Mouse (Mus musculus): Measurements from ENCODE around the gene Ubtd2. TPM values are rescaled to one million over a fixed set of nuclear protein-coding genes. Genes with fewer than 3 reads are reported as not detected.

The Ubtd2 gene
- total and polyA plus RNA-seq, 2 experiments from 2014 or later: 32.4 to 61.1 TPM

DNA sequence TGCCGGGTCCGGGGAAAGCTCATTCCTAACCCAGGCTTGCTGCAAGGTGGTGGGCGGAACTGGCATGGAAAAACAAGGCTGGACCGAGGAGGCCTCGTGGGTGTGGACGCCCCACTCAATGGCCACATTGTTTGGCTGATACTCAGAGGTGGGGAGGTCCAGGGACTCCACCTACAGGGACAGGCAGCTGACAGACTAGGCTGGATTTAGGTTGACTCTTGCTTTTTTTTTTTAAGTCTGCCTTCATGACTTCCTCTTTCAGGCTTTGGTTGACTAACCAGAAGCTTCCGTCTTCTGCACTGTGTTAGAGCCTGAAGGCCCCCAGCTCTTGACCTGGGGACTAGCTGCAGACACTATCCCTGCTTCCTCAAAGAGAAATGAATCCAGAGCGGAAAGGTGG, 109.9 kb downstream of the Ubtd2 start:
- H3K4me1 ChIP-seq (ENCODE audit: insufficient read depth, low read length): no peaks in the 10 kb centered on the region
- no peak for TF ChIP-seq CTCF (IDR thresholded peaks at IDR 0.05)
- no peaks in the 10 kb centered on the region; the same call in 1 of the 2 replicates for H3K9me3 ChIP-seq (ENCODE audit: low read length)
- ATAC-seq (ENCODE audit: low FRiP score) (no peak), DNase-seq (ENCODE audit: low spot score) (no peak)
- no peaks in the 10 kb centered on the region for H3K36me3 ChIP-seq (ENCODE audit: insufficient read depth, low read length)
- no peaks in the 10 kb centered on the region for H3K27me3 ChIP-seq (ENCODE audit: insufficient read depth, low read length)
- no peak overlapping the region for H3K27ac ChIP-seq (ENCODE audit: low read depth, low read length)
- no peak overlapping the region for H3K4me2 ChIP-seq (ENCODE audit: low read depth, low read length, poor library complexity, severe bottlenecking)
- H3K9ac ChIP-seq (replicated peaks; ENCODE audit: low read length, poor library complexity, severe bottlenecking): no peak overlapping the region
- 60% methylated on average over 8 of the region's 8 CpGs for WGBS
- H3K4me3 ChIP-seq (ENCODE audit: low read depth, low read length): no peak overlapping the region

DNA sequence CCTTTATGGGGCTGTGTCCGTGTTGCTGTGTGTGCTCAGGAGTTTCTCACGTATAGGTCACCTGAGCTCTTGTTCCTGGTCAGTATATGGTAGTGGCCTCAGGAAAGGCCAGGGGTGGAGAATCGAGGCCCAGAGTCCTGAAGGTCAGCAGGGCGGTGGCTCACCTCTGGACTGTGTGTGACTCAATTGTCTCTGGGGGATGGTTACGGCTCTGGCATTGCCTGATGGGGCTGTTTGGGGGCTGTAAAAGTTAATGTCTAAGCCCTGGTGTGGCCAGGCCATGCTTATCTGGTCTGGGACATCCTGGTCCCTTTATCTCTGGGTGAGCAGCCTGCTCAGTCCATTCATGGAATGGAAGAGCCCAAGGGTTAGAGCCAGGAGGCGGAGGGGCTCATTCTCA, 111.0 kb downstream of the Ubtd2 start:
- Histone ChIP-seq H3K4me3 (ENCODE audit: low read depth, low read length) (no peak overlapping the region), H3K36me3 (ENCODE audit: insufficient read depth, low read length) (no peaks in the 10 kb centered on the region), H3K4me1 (ENCODE audit: insufficient read depth, low read length) (no peaks in the 10 kb centered on the region), H3K27ac (ENCODE audit: low read depth, low read length) (no peak overlapping the region), H3K9me3 (ENCODE audit: low read length) (no peaks in the 10 kb centered on the region; the same call in 1 of the 2 replicates), H3K4me2 (ENCODE audit: low read depth, low read length, poor library complexity, severe bottlenecking) (no peak overlapping the region), H3K9ac (replicated peaks; ENCODE audit: low read length, poor library complexity, severe bottlenecking) (no peak overlapping the region), H3K27me3 (ENCODE audit: insufficient read depth, low read length) (no peaks in the 10 kb centered on the region)
- no peak for TF ChIP-seq CTCF (IDR thresholded peaks at IDR 0.05)
- ATAC-seq (ENCODE audit: low FRiP score) (no peak), DNase-seq (ENCODE audit: low spot score) (no peak)
- WGBS: 94% methylated on average over 6 of the region's 6 CpGs

Other genes with a start within 250 kb of the Ubtd2 start
- 13.3 and 23.6 TPM in 2 replicates for gene Snrnp25, start 250.0 kb upstream of the Ubtd2 start, total RNA-seq (2014; rRNA removed)
- 47.8 and 48.9 TPM in 2 replicates for gene Snrnp25, start 250.0 kb upstream of the Ubtd2 start, polyA plus RNA-seq (2015; fragmentation: Nextera tagmentation; extraction: Ambion mirVana)
- 27.4 and 55.6 TPM in 2 replicates for gene Rhbdf1, start 233.1 kb upstream of the Ubtd2 start, total RNA-seq (2014; rRNA removed)
- 17.6 and 21.0 TPM in 2 replicates for gene Rhbdf1, start 233.1 kb upstream of the Ubtd2 start, polyA plus RNA-seq (2015; fragmentation: Nextera tagmentation; extraction: Ambion mirVana)
- 31.7 and 35.0 TPM in 2 replicates for gene Mpg, start 228.9 kb upstream of the Ubtd2 start, total RNA-seq (2014; rRNA removed)
- 31.2 and 37.7 TPM in 2 replicates for gene Mpg, start 228.9 kb upstream of the Ubtd2 start, polyA plus RNA-seq (2015; fragmentation: Nextera tagmentation; extraction: Ambion mirVana)
- 36.0 and 44.7 TPM in 2 replicates for gene Nprl3, start 187.7 kb upstream of the Ubtd2 start, total RNA-seq (2014; rRNA removed)
- 35.3 and 38.6 TPM in 2 replicates for gene Nprl3, start 187.7 kb upstream of the Ubtd2 start, polyA plus RNA-seq (2015; fragmentation: Nextera tagmentation; extraction: Ambion mirVana)
- gene Hba-x, start 179.0 kb upstream of the Ubtd2 start, total RNA-seq (2014; rRNA removed): 0.38 TPM in 1 of 2 replicates, not detected in the other
- gene Hba-x, start 179.0 kb upstream of the Ubtd2 start, polyA plus RNA-seq (2015; fragmentation: Nextera tagmentation; extraction: Ambion mirVana): 0.49 TPM in 1 of 2 replicates, not detected in the other
- gene Hba-a1, start 171.9 kb upstream of the Ubtd2 start, total RNA-seq (2014; rRNA removed): 562 and 930 TPM in 2 replicates
- 470 and 497 TPM in 2 replicates for gene Hba-a1, start 171.9 kb upstream of the Ubtd2 start, polyA plus RNA-seq (2015; fragmentation: Nextera tagmentation; extraction: Ambion mirVana)
- 1.7 and 5.9 TPM in 2 replicates for gene Hbq1b, start 168.4 kb upstream of the Ubtd2 start, total RNA-seq (2014; rRNA removed)
- gene Hbq1b, start 168.4 kb upstream of the Ubtd2 start, polyA plus RNA-seq (2015; fragmentation: Nextera tagmentation; extraction: Ambion mirVana): 1.9 and 3.1 TPM in 2 replicates
- gene Hba-a2, start 158.9 kb upstream of the Ubtd2 start, total RNA-seq (2014; rRNA removed): 1,333 and 2,070 TPM in 2 replicates
- 1,100 and 1,214 TPM in 2 replicates for gene Hba-a2, start 158.9 kb upstream of the Ubtd2 start, polyA plus RNA-seq (2015; fragmentation: Nextera tagmentation; extraction: Ambion mirVana)
- 3.2 and 3.6 TPM in 2 replicates for gene Hbq1a, start 155.3 kb upstream of the Ubtd2 start, total RNA-seq (2014; rRNA removed)
- gene Hbq1a, start 155.3 kb upstream of the Ubtd2 start, polyA plus RNA-seq (2015; fragmentation: Nextera tagmentation; extraction: Ambion mirVana): 2.7 and 2.8 TPM in 2 replicates
- 46.4 and 47.5 TPM in 2 replicates for gene Sh3pxd2b, start 107.5 kb upstream of the Ubtd2 start, total RNA-seq (2014; rRNA removed)
- 8.6 and 8.7 TPM in 2 replicates for gene Sh3pxd2b, start 107.5 kb upstream of the Ubtd2 start, polyA plus RNA-seq (2015; fragmentation: Nextera tagmentation; extraction: Ambion mirVana)
- not detected in 2 replicates for gene Efcab9, start 76.7 kb downstream of the Ubtd2 start, total RNA-seq (2014; rRNA removed)
- gene Efcab9, start 76.7 kb downstream of the Ubtd2 start, polyA plus RNA-seq (2015; fragmentation: Nextera tagmentation; extraction: Ambion mirVana): not detected in 2 replicates
- 4.7 and 9.4 TPM in 2 replicates for gene Stk10, start 77.9 kb downstream of the Ubtd2 start, total RNA-seq (2014; rRNA removed)
- gene Stk10, start 77.9 kb downstream of the Ubtd2 start, polyA plus RNA-seq (2015; fragmentation: Nextera tagmentation; extraction: Ambion mirVana): 0.87 and 0.99 TPM in 2 replicates
- gene Fbxw11, start 187.4 kb downstream of the Ubtd2 start, total RNA-seq (2014; rRNA removed): 130 and 140 TPM in 2 replicates
- 97.1 and 100 TPM in 2 replicates for gene Fbxw11, start 187.4 kb downstream of the Ubtd2 start, polyA plus RNA-seq (2015; fragmentation: Nextera tagmentation; extraction: Ambion mirVana)